Mouse (Mus musculus) MEL (cell line): ENCODE results near the gene Uckl1. TPM values are rescaled to one million over a fixed set of nuclear protein-coding genes. Genes with fewer than 3 reads are reported as not detected.
A peak's percentile ranks its signal among the peaks of the same experiment; 100 is the strongest.

Experiments used
- DNase-seq: peaks from one replicate; pipeline ENCODE4 v3.0.0; 2011; ENCODE audit warnings: low read depth, low spot score
- H3K27ac ChIP-seq: 2 replicates; pipeline ENCODE4 v1.5.1; 2012; ENCODE audit warnings: low read depth, mild to moderate bottlenecking, control low read depth, low read length, moderate library complexity; ENCODE audit not compliant: control insufficient read depth
- H3K27me3 ChIP-seq, 2 experiments: fragments of 150-350 bp in 1 of 2; sonication (generic) in 1 of 2; 2 replicates each; pipeline ENCODE4 v1.6.1; 2012; ENCODE audit warnings: low read length in 2 of 2, mild to moderate bottlenecking in 2 of 2, improper control_type of control experiment in 1 of 2, moderate library complexity in 1 of 2; ENCODE audit not compliant: insufficient read depth in 2 of 2, control insufficient read depth in 1 of 2
- H3K36me3 ChIP-seq, 2 experiments: 2 replicates each; pipeline ENCODE4 v1.6.1; 2012 to 2014; ENCODE audit warnings: low read length in 2 of 2, improper control_type of control experiment in 1 of 2, inconsistent platforms in 1 of 2, mild to moderate bottlenecking in 1 of 2; ENCODE audit not compliant: insufficient read depth in 2 of 2, control insufficient read depth in 1 of 2
- H3K4me1 ChIP-seq, 2 experiments: fragments of 150-350 bp in 1 of 2; sonication (generic) in 1 of 2; 2 replicates each; pipeline ENCODE4 v1.6.1; 2012; ENCODE audit warnings: low read length in 2 of 2, improper control_type of control experiment in 1 of 2, mild to moderate bottlenecking in 1 of 2; ENCODE audit not compliant: insufficient read depth in 2 of 2, control insufficient read depth in 1 of 2
- H3K4me3 ChIP-seq, 2 experiments: fragments of 150-350 bp in 1 of 2; sonication (generic) in 1 of 2; 2 replicates each; pipeline ENCODE4 v1.5.1; 2012; ENCODE audit warnings: low read depth in 2 of 2, low read length in 2 of 2, mild to moderate bottlenecking in 2 of 2, moderate library complexity in 2 of 2, control low read depth in 1 of 2, improper control_type of control experiment in 1 of 2; ENCODE audit not compliant: control insufficient read depth in 1 of 2, insufficient read depth in 1 of 2
- H3K79me2 ChIP-seq: 2 replicates; pipeline ENCODE4 v1.6.1; 2012; ENCODE audit warnings: mild to moderate bottlenecking, low read length, moderate library complexity; ENCODE audit not compliant: control insufficient read depth, poor library complexity, insufficient read depth
- H3K9ac ChIP-seq: 2 replicates; pipeline ENCODE4 v1.6.1; 2012; ENCODE audit warnings: low read depth, mild to moderate bottlenecking, control low read depth, low read length, moderate library complexity; ENCODE audit not compliant: control insufficient read depth, poor library complexity, severe bottlenecking
- H3K9me3 ChIP-seq: fragments of 150-350 bp; sonication (generic); replicated peaks from 2 replicates; pipeline ENCODE4 v1.6.1; 2012; ENCODE audit warnings: mild to moderate bottlenecking, low read length, improper control_type of control experiment, moderate library complexity; ENCODE audit not compliant: insufficient read depth
- BHLHE40 ChIP-seq: IDR thresholded peaks from 2 replicates; pipeline ENCODE4 v1.6.1; 2012; ENCODE audit warnings: low read depth, mild to moderate bottlenecking, inconsistent platforms, low read length, improper control_type of control experiment, borderline replicate concordance
- CHD2 ChIP-seq: IDR thresholded peaks from 2 replicates; pipeline ENCODE4 v1.6.1; 2011; ENCODE audit warnings: low read length, improper control_type of control experiment
- E2F4 ChIP-seq: IDR thresholded peaks from 2 replicates; pipeline ENCODE4 v1.6.1; 2011; ENCODE audit warnings: low read depth, low read length, improper control_type of control experiment, borderline replicate concordance
- ELF1 ChIP-seq: IDR thresholded peaks from 2 replicates; pipeline ENCODE4 v1.6.1; 2014; ENCODE audit warnings: low read depth, mild to moderate bottlenecking, inconsistent platforms, low read length, improper control_type of control experiment, moderate library complexity
- EP300 ChIP-seq, 2 experiments: IDR thresholded peaks; 2 replicates each; pipeline ENCODE4 v1.6.1; 2011; ENCODE audit warnings: improper control_type of control experiment in 2 of 2, low read length in 2 of 2, low read depth in 1 of 2, mild to moderate bottlenecking in 1 of 2
- ETS1 ChIP-seq: IDR thresholded peaks from 2 replicates; pipeline ENCODE4 v1.6.1; 2012; ENCODE audit warnings: low read depth, mild to moderate bottlenecking, inconsistent platforms, low read length, improper control_type of control experiment, moderate library complexity
- GABPA ChIP-seq: IDR thresholded peaks from 2 replicates; pipeline ENCODE4 v1.6.1; 2012; ENCODE audit warnings: low read depth, mild to moderate bottlenecking, inconsistent platforms, low read length, improper control_type of control experiment, moderate library complexity
- GATA1 ChIP-seq: IDR thresholded peaks from 2 replicates; pipeline ENCODE4 v1.6.1; 2011; ENCODE audit warnings: low read depth, low read length, improper control_type of control experiment
- HCFC1 ChIP-seq: IDR thresholded peaks from 2 replicates; pipeline ENCODE4 v1.6.1; 2012; ENCODE audit warnings: low read depth, mild to moderate bottlenecking, inconsistent platforms, low read length, improper control_type of control experiment, moderate library complexity
- JUND ChIP-seq: IDR thresholded peaks from 2 replicates; pipeline ENCODE4 v1.6.1; 2011; ENCODE audit warnings: low read depth, mild to moderate bottlenecking, improper control_type of control experiment, low read length
- KAT2A ChIP-seq: conservative IDR thresholded peaks from 2 replicates; pipeline ENCODE4 v1.6.1; 2012; ENCODE audit warnings: low read depth, low read length, improper control_type of control experiment, inconsistent platforms
- MAFK ChIP-seq: IDR thresholded peaks from 2 replicates; pipeline ENCODE4 v1.6.1; 2011; ENCODE audit warnings: low read depth, mild to moderate bottlenecking, low read length, improper control_type of control experiment, borderline replicate concordance
- MAX ChIP-seq: IDR thresholded peaks from 2 replicates; pipeline ENCODE4 v1.6.1; 2011; ENCODE audit warnings: low read length, improper control_type of control experiment
- MAZ ChIP-seq: IDR thresholded peaks from 2 replicates; pipeline ENCODE4 v1.6.1; 2012; ENCODE audit warnings: low read depth, mild to moderate bottlenecking, inconsistent platforms, low read length, improper control_type of control experiment
- MXI1 ChIP-seq: IDR thresholded peaks from 2 replicates; pipeline ENCODE4 v1.6.1; 2011; ENCODE audit warnings: mild to moderate bottlenecking, low read depth, low read length, improper control_type of control experiment
- MYB ChIP-seq: IDR thresholded peaks from 2 replicates; pipeline ENCODE4 v1.6.1; 2011; ENCODE audit warnings: mild to moderate bottlenecking, low read depth, low read length, improper control_type of control experiment
- MYC ChIP-seq: IDR thresholded peaks from 2 replicates; pipeline ENCODE4 v1.6.1; 2011; ENCODE audit warnings: low read depth, mild to moderate bottlenecking, low read length, improper control_type of control experiment, moderate library complexity
- NELFE ChIP-seq: IDR thresholded peaks from 2 replicates; pipeline ENCODE4 v1.6.1; 2011; ENCODE audit warnings: low read depth, low read length, improper control_type of control experiment
- NRF1 ChIP-seq: IDR thresholded peaks from 2 replicates; pipeline ENCODE4 v1.6.1; 2014; ENCODE audit warnings: low read depth, mild to moderate bottlenecking, inconsistent platforms, low read length, improper control_type of control experiment, moderate library complexity; ENCODE audit not compliant: poor library complexity, insufficient read depth, severe bottlenecking
- POLR2A ChIP-seq, 2 experiments: IDR thresholded peaks; 2 replicates each; pipeline ENCODE4 v1.6.1; 2011 to 2012; ENCODE audit warnings: low read length in 2 of 2, mild to moderate bottlenecking in 2 of 2, control low read depth in 1 of 2, improper control_type of control experiment in 1 of 2, low read depth in 1 of 2, moderate library complexity in 1 of 2; ENCODE audit not compliant: control insufficient read depth in 1 of 2, insufficient read depth in 1 of 2, poor library complexity in 1 of 2
- POLR2AphosphoS2 ChIP-seq: IDR thresholded peaks from 2 replicates; pipeline ENCODE4 v1.6.1; 2011; ENCODE audit warnings: low read length, improper control_type of control experiment
- POLR2AphosphoS5 ChIP-seq: IDR thresholded peaks from 2 replicates; pipeline ENCODE4 v1.6.1; 2012; ENCODE audit warnings: low read depth, borderline replicate concordance, mild to moderate bottlenecking, inconsistent platforms, low read length, moderate library complexity, mixed read lengths
- RAD21 ChIP-seq: IDR thresholded peaks from 2 replicates; pipeline ENCODE4 v1.6.1; 2011; ENCODE audit warnings: mild to moderate bottlenecking, low read depth, low read length, improper control_type of control experiment
- RCOR1 ChIP-seq: IDR thresholded peaks from 2 replicates; pipeline ENCODE4 v1.6.1; 2012; ENCODE audit warnings: low read depth, mild to moderate bottlenecking, inconsistent platforms, low read length, improper control_type of control experiment
- SIN3A ChIP-seq: IDR thresholded peaks from 2 replicates; pipeline ENCODE4 v1.6.1; 2012; ENCODE audit warnings: low read length, improper control_type of control experiment, inconsistent platforms
- SMC3 ChIP-seq: IDR thresholded peaks from 2 replicates; pipeline ENCODE4 v1.6.1; 2011; ENCODE audit warnings: low read depth, low read length, improper control_type of control experiment
- TAL1 ChIP-seq: IDR thresholded peaks from 2 replicates; pipeline ENCODE4 v1.6.1; 2012; ENCODE audit warnings: mild to moderate bottlenecking, inconsistent platforms, low read length, moderate library complexity, mixed read lengths
- TBP ChIP-seq: IDR thresholded peaks from 2 replicates; pipeline ENCODE4 v1.8.0; 2011; ENCODE audit warnings: low read depth, low read length, improper control_type of control experiment
- TCF12 ChIP-seq: IDR thresholded peaks from 2 replicates; pipeline ENCODE4 v1.6.1; 2014; ENCODE audit warnings: low read depth, mild to moderate bottlenecking, inconsistent platforms, low read length, improper control_type of control experiment, moderate library complexity
- UBTF ChIP-seq: IDR thresholded peaks from 2 replicates; pipeline ENCODE4 v1.6.1; 2012; ENCODE audit warnings: low read depth, mild to moderate bottlenecking, inconsistent platforms, low read length, improper control_type of control experiment, moderate library complexity, borderline replicate concordance; ENCODE audit not compliant: insufficient read depth
- USF1 ChIP-seq: IDR thresholded peaks from 2 replicates; pipeline ENCODE4 v1.6.1; 2014; ENCODE audit warnings: low read depth, mild to moderate bottlenecking, inconsistent platforms, low read length, improper control_type of control experiment, moderate library complexity
- ZC3H11A ChIP-seq: IDR thresholded peaks from 2 replicates; pipeline ENCODE4 v1.6.1; 2012; ENCODE audit warnings: low read depth, mild to moderate bottlenecking, inconsistent platforms, low read length, improper control_type of control experiment
- ZKSCAN1 ChIP-seq: IDR thresholded peaks from 2 replicates; pipeline ENCODE4 v1.6.1; 2012; ENCODE audit warnings: low read depth, mild to moderate bottlenecking, inconsistent platforms, low read length, improper control_type of control experiment, moderate library complexity
- ZMIZ1 ChIP-seq: IDR thresholded peaks from 2 replicates; pipeline ENCODE4 v1.6.1; 2012; ENCODE audit warnings: low read depth, mild to moderate bottlenecking, inconsistent platforms, low read length, improper control_type of control experiment, moderate library complexity
- ZNF384 ChIP-seq: IDR thresholded peaks from 2 replicates; pipeline ENCODE4 v1.6.1; 2012; ENCODE audit warnings: low read depth, mild to moderate bottlenecking, inconsistent platforms, low read length, improper control_type of control experiment
- polyA plus RNA-seq, 2 experiments: library from polyadenylated mRNA; stranded (reverse) in 1 of 2; unstranded in 1 of 2; fragments of >175 nt in 1 of 2; fragments of >200 nt in 1 of 2; gene quantifications; 2 replicates each; pipeline versions ENCODE4 v1.2.1 to v1.2.4; 2012; ENCODE audit warnings: low replicate concordance in 2 of 2, low read depth in 1 of 2; ENCODE audit not compliant: insufficient read length in 2 of 2, insufficient read depth in 1 of 2, missing spikeins in 1 of 2
- total RNA-seq: library from RNA; depleted of rRNA; stranded (reverse); fragments of 300-350 nt; gene quantifications from 2 replicates; pipeline ENCODE4 v1.2.3, GENCODE M21; 2012

The Uckl1 gene
- total and polyA plus RNA-seq, 3 experiments, result 15.2 to 24.6 TPM; not detected in 1

DNA sequence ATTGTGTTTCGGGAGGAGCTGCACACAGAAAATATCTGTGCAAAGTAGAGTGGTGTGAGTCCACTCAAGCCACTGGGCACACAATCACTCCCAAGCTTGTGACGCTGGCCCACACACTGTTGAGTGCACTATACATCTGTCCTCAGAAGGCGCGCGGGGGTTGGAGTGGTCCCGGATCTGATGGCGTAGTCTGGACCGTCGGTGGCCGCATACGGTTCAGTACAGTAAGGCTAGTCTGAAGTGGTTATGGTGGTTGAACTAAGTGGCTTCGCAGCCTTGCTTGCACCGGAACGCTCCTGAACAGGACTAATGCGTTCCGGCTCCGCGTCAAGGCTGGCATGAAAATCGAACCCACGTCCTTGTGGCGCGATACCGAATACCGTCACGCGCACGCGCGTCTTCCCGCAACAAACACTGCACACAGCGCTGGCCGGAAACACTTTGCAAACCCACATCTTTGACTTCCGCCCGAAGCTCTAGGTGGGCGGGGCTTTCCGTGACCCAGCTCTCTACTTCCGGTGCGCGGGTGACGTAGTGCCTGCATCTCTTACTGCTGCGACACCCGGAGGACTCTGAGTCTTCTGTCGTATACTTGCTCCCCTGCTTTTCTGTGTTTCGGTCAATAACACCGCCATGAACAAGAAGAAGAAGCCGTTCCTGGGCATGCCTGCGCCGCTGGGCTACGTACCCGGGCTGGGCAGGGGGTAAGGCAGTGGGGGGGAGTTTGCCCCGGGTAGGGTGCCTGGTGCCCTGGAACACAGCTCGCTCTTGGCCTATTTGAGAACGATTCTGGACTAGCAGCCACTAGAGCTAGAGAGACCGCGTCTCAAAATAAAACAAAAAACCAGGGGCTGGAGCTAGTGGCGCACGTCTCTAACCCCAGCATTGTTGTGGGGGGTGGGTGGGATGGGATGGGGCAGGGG is 16.4 kb upstream of the Uckl1 start:
- H3K27ac ChIP-seq, result peak overlapping the region; percentile 79
- peaks cover 4 to 20% of the 10 kb centered on the region in 2 experiments for H3K4me1 ChIP-seq
- no peaks in the 10 kb centered on the region for H3K9me3 ChIP-seq
- H3K36me3 ChIP-seq, result peaks cover 0 to 14% of the 10 kb centered on the region in 2 experiments; a peak in 2 of 4 replicates
- no peak for TF ChIP-seq CHD2
- TF ChIP-seq ZKSCAN1, result no peak
- TF ChIP-seq TCF12, result peak; percentile 53
- TF ChIP-seq BHLHE40, result no peak
- 0 out of 4 replicates have a peak, but pooled peaks of 1 of the 2 experiments have one; percentile 5 for TF ChIP-seq EP300 (IDR thresholded peaks at IDR 0.05; ENCODE audit: low read depth in 1 of 2, low read length in 2 of 2)
- 0 out of 2 replicates have a peak, but pooled peaks have one; percentile 13 for TF ChIP-seq GATA1
- TF ChIP-seq MAFK, result no peak
- peak; percentile 78; the same call in 1 of the 2 replicates for TF ChIP-seq KAT2A
- TF ChIP-seq TBP, result peak; percentile 85
- peak; percentile 85 for TF ChIP-seq MAX
- TF ChIP-seq TAL1, result no peak
- TF ChIP-seq JUND, result no peak
- TF ChIP-seq ZMIZ1, result peak; percentile 81; the same call in 1 of the 2 replicates
- TF ChIP-seq ZNF384, result no peak
- peak; percentile 96 for TF ChIP-seq ELF1
- TF ChIP-seq GABPA, result no peak
- no peak for TF ChIP-seq MAZ
- peak; percentile 80 for TF ChIP-seq MXI1
- 0 out of 2 replicates have a peak, but pooled peaks have one; percentile 2 for TF ChIP-seq UBTF
- peak; percentile 80 to 94 for TF ChIP-seq POLR2A (IDR thresholded peaks at IDR 0.05; ENCODE audit: control insufficient read depth in 1 of 2, insufficient read depth in 1 of 2, low read depth in 1 of 2, low read length in 2 of 2, poor library complexity in 1 of 2)
- peak; percentile 90 for TF ChIP-seq NRF1
- 0 out of 2 replicates have a peak, but pooled peaks have one; percentile 3 for TF ChIP-seq ZC3H11A
- TF ChIP-seq NELFE, result peak; percentile 94
- peak; percentile 34; the same call in 1 of the 2 replicates for TF ChIP-seq RCOR1
- TF ChIP-seq RAD21, result no peak
- peak; percentile 43; the same call in 1 of the 2 replicates for TF ChIP-seq ETS1
- TF ChIP-seq MYC, result peak; percentile 73
- TF ChIP-seq HCFC1, result peak; percentile 98
- 0 out of 2 replicates have a peak, but pooled peaks have one; percentile 35 for TF ChIP-seq USF1
- TF ChIP-seq E2F4, result 0 out of 2 replicates have a peak, but pooled peaks have one; percentile 36
- TF ChIP-seq SIN3A, result peak; percentile 90
- TF ChIP-seq POLR2AphosphoS2, result peak; percentile 79; the same call in 1 of the 2 replicates
- TF ChIP-seq SMC3, result no peak
- no peak for TF ChIP-seq MYB
- no peak for TF ChIP-seq POLR2AphosphoS5
- TF ChIP-seq, all 39 proteins: peak for 22
- Histone ChIP-seq H3K9ac (peak overlapping the region; percentile 96), H3K79me2 (peaks cover 15% of the 10 kb centered on the region), H3K27me3 (no peaks in the 10 kb centered on the region), H3K4me3 (peak overlapping the region; percentile 80 to 84)
- peak; percentile 98 for DNase-seq
